Mouse (Mus musculus) liver, embryonic 12.5 days (tissue): ENCODE results near the gene Olfr920. TPM values are rescaled to one million over a fixed set of nuclear protein-coding genes. Genes with fewer than 3 reads are reported as not detected.

Experiments used
- polyA plus RNA-seq: library from polyadenylated mRNA; unstranded; fragments of >200 nt; fragmentation: Nextera tagmentation; extraction: Ambion mirVana; gene quantifications from 2 replicates; pipeline ENCODE4 v1.2.1, GENCODE M21; 2016

Gene Olfr920
- polyA plus RNA-seq, 1 experiment from 2014 or later, result not detected

Other genes with a start within 250 kb of the Olfr920 start
- not detected in 2 replicates for gene Olfr911-ps1, start 230.7 kb upstream of the Olfr920 start, polyA plus RNA-seq
- not detected in 2 replicates for gene Olfr910, start 214.4 kb upstream of the Olfr920 start, polyA plus RNA-seq
- not detected in 2 replicates for gene Olfr912, start 172.1 kb upstream of the Olfr920 start, polyA plus RNA-seq
- not detected in 2 replicates for gene Olfr913, start 159.5 kb upstream of the Olfr920 start, polyA plus RNA-seq
- not detected in 2 replicates for gene Olfr914, start 147.2 kb upstream of the Olfr920 start, polyA plus RNA-seq
- gene Olfr916, start 92.4 kb upstream of the Olfr920 start, polyA plus RNA-seq, result not detected in 2 replicates
- gene Olfr917, start 86.5 kb upstream of the Olfr920 start, polyA plus RNA-seq, result not detected in 2 replicates
- gene Olfr918, start 77.7 kb upstream of the Olfr920 start, polyA plus RNA-seq, result not detected in 2 replicates
- gene Olfr919, start 48.6 kb upstream of the Olfr920 start, polyA plus RNA-seq, result not detected in 2 replicates
- 9.0 and 9.2 TPM in 2 replicates for gene Vwa5a, start 34.0 kb upstream of the Olfr920 start, polyA plus RNA-seq
- gene Olfr921, start 20.8 kb downstream of the Olfr920 start, polyA plus RNA-seq, result not detected in 2 replicates
- gene Olfr922, start 62.3 kb downstream of the Olfr920 start, polyA plus RNA-seq, result not detected in 2 replicates
- not detected in 2 replicates for gene Olfr923, start 74.2 kb downstream of the Olfr920 start, polyA plus RNA-seq
- gene Olfr924, start 92.2 kb downstream of the Olfr920 start, polyA plus RNA-seq, result not detected in 2 replicates
- gene Olfr26, start 102.8 kb downstream of the Olfr920 start, polyA plus RNA-seq, result not detected in 2 replicates
- gene Olfr926, start 124.8 kb downstream of the Olfr920 start, polyA plus RNA-seq, result not detected in 2 replicates
- not detected in 2 replicates for gene Olfr930, start 177.5 kb downstream of the Olfr920 start, polyA plus RNA-seq
- gene Olfr933, start 220.0 kb downstream of the Olfr920 start, polyA plus RNA-seq, result not detected in 2 replicates
- gene Olfr934, start 236.0 kb downstream of the Olfr920 start, polyA plus RNA-seq, result not detected in 2 replicates
- gene Olfr935, start 247.4 kb downstream of the Olfr920 start, polyA plus RNA-seq, result not detected in 2 replicates